Mouse (Mus musculus): ENCODE measurements at regions not wholly inside any gene's neighbourhood (a gene's known extent, or its start where the extent isn't known, plus 50 kb on each side); places are given as distances from the start of the nearest gene placed in this dataset.
A peak's percentile ranks its signal among the peaks of the same experiment; 100 is the strongest.

GRCm38 (mm10) chr8:101815121-101815520 is 970.3 kb downstream of the Cdh11 start:
- no peak for DNase-seq (ENCODE audit: low spot score in 2 of 2)

- peak in 1 of 2 experiments; percentile 57 for DNase-seq (ENCODE audit: low spot score in 2 of 2)
Measured at GRCm38 (mm10) chr8:101803561-101803960, 981.9 kb downstream of the Cdh11 start.

- DNase-seq (ENCODE audit: low spot score in 2 of 2): no peak
Measured at GRCm38 (mm10) chr8:101802119-101802518, 983.3 kb downstream of the Cdh11 start.

- DNase-seq (ENCODE audit: low spot score in 2 of 2): peak; percentile 27 to 53
Measured at GRCm38 (mm10) chr8:101790785-101791184, 994.7 kb downstream of the Cdh11 start.

- no peak for DNase-seq (ENCODE audit: low spot score in 2 of 2)
Measured at GRCm38 (mm10) chr8:101786876-101787275, 998.6 kb downstream of the Cdh11 start.

- DNase-seq (ENCODE audit: low spot score in 2 of 2): no peak
Measured at GRCm38 (mm10) chr8:101782556-101782955, 1002.9 kb downstream of the Cdh11 start.

GRCm38 (mm10) chr8:101781942-101782341 is 1003.5 kb downstream of the Cdh11 start:
- no peak for DNase-seq (ENCODE audit: low spot score in 2 of 2)

- DNase-seq (ENCODE audit: low spot score in 2 of 2): no peak
Measured at GRCm38 (mm10) chr8:101779966-101780365, 1005.5 kb downstream of the Cdh11 start.

- peak in 1 of 2 experiments; percentile 41 for DNase-seq (ENCODE audit: low spot score in 2 of 2)
Measured at GRCm38 (mm10) chr8:101767588-101767987, 1017.9 kb downstream of the Cdh11 start.

All from frontal cortex, postnatal 36 days (tissue).